Mouse (Mus musculus) kidney, postnatal 0 days (tissue): ENCODE results near the gene Stat1. TPM values are rescaled to one million over a fixed set of nuclear protein-coding genes. Genes with fewer than 3 reads are reported as not detected.
A peak's percentile ranks its signal among the peaks of the same experiment; 100 is the strongest.

Experiments
- ATAC-seq: fragments of 200-750 bp; cut with Nextera tagmentation; replicated peaks from 2 replicates; pipeline ENCODE4 v1.8.0; 2017; ENCODE audit warnings: low read depth, moderate number of reproducible peaks, moderate TSS enrichment, moderate library complexity; ENCODE audit not compliant: low FRiP score
- DNase-seq: peaks from one replicate; pipeline ENCODE4 v3.0.0-alpha.2; 2016; ENCODE audit warnings: low spot score
- H3K27ac ChIP-seq: fragments of 300-500 bp; sonication (generic); 2 replicates; pipeline ENCODE4 v1.5.1; 2014; ENCODE audit warnings: mild to moderate bottlenecking
- H3K27me3 ChIP-seq: fragments of 300-500 bp; sonication (generic); 2 replicates; pipeline ENCODE4 v1.6.1; 2014; ENCODE audit warnings: low read length, mixed read lengths; ENCODE audit not compliant: insufficient read depth
- H3K36me3 ChIP-seq: fragments of 300-500 bp; sonication (generic); 2 replicates; pipeline ENCODE4 v1.6.1; 2014; ENCODE audit warnings: low read length, mixed read lengths; ENCODE audit not compliant: insufficient read depth
- H3K4me1 ChIP-seq: fragments of 300-500 bp; sonication (generic); replicated peaks from 2 replicates; pipeline ENCODE4 v1.6.1; 2014; ENCODE audit warnings: antibody characterized with exemption, low read length, mixed read lengths; ENCODE audit not compliant: insufficient read depth
- H3K4me2 ChIP-seq: fragments of 300-500 bp; sonication (generic); 2 replicates; pipeline ENCODE4 v1.6.1; 2014; ENCODE audit warnings: mild to moderate bottlenecking, low read length, moderate library complexity, mixed read lengths
- H3K4me3 ChIP-seq: fragments of 300-500 bp; sonication (generic); replicated peaks from 2 replicates; pipeline ENCODE4 v1.5.1; 2014; ENCODE audit warnings: low read depth, low read length
- H3K9ac ChIP-seq: fragments of 300-500 bp; sonication (generic); 2 replicates; pipeline ENCODE4 v1.6.1; 2014; ENCODE audit warnings: low read depth, low read length
- H3K9me3 ChIP-seq: fragments of 300-500 bp; sonication (generic); replicated peaks from 2 replicates; pipeline ENCODE4 v1.6.1; 2016; ENCODE audit warnings: low read length, inconsistent platforms, mixed read lengths
- CTCF ChIP-seq: IDR thresholded peaks from 2 replicates; pipeline ENCODE4 v1.5.1; 2016; ENCODE audit warnings: antibody characterized with exemption, low read depth, mild to moderate bottlenecking, moderate library complexity
- WGBS: fragments of 180-500 bp; shearing (Covaris S2); extraction: QIAGEN DNeasy Blood & Tissue Kit; methylation state at CpG from one replicate; pipeline ENCODE4 v1.1.7; 2014; 5-methylcytosine and 5-hydroxymethylcytosine counted together
- polyA plus RNA-seq: library from polyadenylated mRNA; unstranded; fragments of >200 nt; fragmentation: Nextera tagmentation; extraction: Ambion mirVana; gene quantifications from 2 replicates; pipeline ENCODE4 v1.2.1, GENCODE M21; 2015

Gene Stat1
- polyA plus RNA-seq, 1 experiment from 2014 or later, result 36.9 TPM

- H3K9ac ChIP-seq, result no peak overlapping the region
- peaks cover 17% of the 10 kb centered on the region for H3K36me3 ChIP-seq
- WGBS, result 50% methylated on average over 12 of the region's 12 CpGs
- no peak overlapping the region for H3K4me3 ChIP-seq
- peak; percentile 84 for DNase-seq
- peak; percentile 71 for ATAC-seq
- H3K27ac ChIP-seq, result no peak overlapping the region
- H3K27me3 ChIP-seq, result no peaks in the 10 kb centered on the region
- peak; percentile 89 for TF ChIP-seq CTCF
- H3K9me3 ChIP-seq, result no peaks in the 10 kb centered on the region
- no peak overlapping the region for H3K4me2 ChIP-seq
- H3K4me1 ChIP-seq, result 0 out of 2 replicates have a peak, but pooled peaks cover 6% of the 10 kb centered on the region
Measured at GRCm38 (mm10) chr1:52146214-52146970, 27.2 kb downstream of the Stat1 start.

DNA sequence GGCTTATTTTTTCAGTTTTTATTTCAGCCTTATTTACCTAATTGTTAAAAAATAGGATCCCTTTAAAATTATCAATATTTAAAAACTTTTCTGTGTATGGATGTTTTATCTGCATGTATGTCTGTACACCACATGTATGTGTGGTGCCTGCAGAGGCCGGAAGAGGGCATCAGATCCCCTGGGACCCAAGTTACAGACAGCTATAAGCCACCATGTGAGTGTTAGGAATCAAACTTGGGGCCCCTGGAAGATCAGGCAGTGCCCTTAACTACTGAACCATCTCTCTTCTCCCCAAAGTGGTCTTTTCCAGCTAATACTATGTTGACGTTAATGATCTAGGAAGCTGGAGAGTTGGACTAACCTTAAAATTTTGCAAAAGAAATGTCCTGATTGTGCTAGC lies 28.2 kb downstream of the Stat1 start:
- Histone ChIP-seq H3K27me3 (no peaks in the 10 kb centered on the region), H3K4me3 (no peak overlapping the region), H3K36me3 (peaks cover 22% of the 10 kb centered on the region), H3K4me2 (no peak overlapping the region), H3K9me3 (no peaks in the 10 kb centered on the region), H3K9ac (no peak overlapping the region), H3K27ac (no peak overlapping the region), H3K4me1 (0 out of 2 replicates have a peak, but pooled peaks cover 6% of the 10 kb centered on the region)
- WGBS, result 83% methylated on average over 2 of the region's 2 CpGs
- DNase-seq (no peak), ATAC-seq (no peak)
- no peak for TF ChIP-seq CTCF

GRCm38 (mm10) chr1:52148178-52148577 lies 28.9 kb downstream of the Stat1 start:
- Histone ChIP-seq H3K4me2 (no peak overlapping the region), H3K4me1 (0 out of 2 replicates have a peak, but pooled peaks cover 6% of the 10 kb centered on the region), H3K9me3 (no peaks in the 10 kb centered on the region), H3K27ac (no peak overlapping the region), H3K36me3 (peaks cover 22% of the 10 kb centered on the region), H3K9ac (no peak overlapping the region), H3K27me3 (no peaks in the 10 kb centered on the region), H3K4me3 (no peak overlapping the region)
- no peak for TF ChIP-seq CTCF
- WGBS, result 56% methylated on average over 7 of the region's 7 CpGs
- ATAC-seq, result 0 out of 2 replicates have a peak, but pooled peaks have one; percentile 27
- no peak for DNase-seq

- Histone ChIP-seq H3K4me2 (no peak overlapping the region), H3K4me1 (0 out of 2 replicates have a peak, but pooled peaks cover 6% of the 10 kb centered on the region), H3K27me3 (no peaks in the 10 kb centered on the region), H3K9ac (no peak overlapping the region), H3K9me3 (no peaks in the 10 kb centered on the region), H3K4me3 (no peak overlapping the region), H3K36me3 (peaks cover 20% of the 10 kb centered on the region), H3K27ac (no peak overlapping the region)
- DNase-seq, result no peak
- no peak for ATAC-seq
- WGBS, result 78% methylated on average over 7 of the region's 7 CpGs
- TF ChIP-seq CTCF, result no peak
Measured at GRCm38 (mm10) chr1:52148696-52149095, 29.5 kb downstream of the Stat1 start.

GRCm38 (mm10) chr1:52149934-52150346 lies 30.7 kb downstream of the Stat1 start:
- no peak overlapping the region for H3K4me3 ChIP-seq
- WGBS, result 68% methylated on average over 9 of the region's 9 CpGs
- H3K27ac ChIP-seq, result no peak overlapping the region; the same call in 1 of the 2 replicates
- no peaks in the 10 kb centered on the region for H3K27me3 ChIP-seq
- DNase-seq, result no peak
- H3K9me3 ChIP-seq, result no peaks in the 10 kb centered on the region
- H3K4me2 ChIP-seq, result no peak overlapping the region
- H3K4me1 ChIP-seq, result 0 out of 2 replicates have a peak, but pooled peaks cover 6% of the 10 kb centered on the region
- no peak for TF ChIP-seq CTCF
- no peak for ATAC-seq
- H3K36me3 ChIP-seq, result peaks cover 23% of the 10 kb centered on the region
- no peak overlapping the region for H3K9ac ChIP-seq

- 0 out of 2 replicates have a peak, but pooled peaks cover 6% of the 10 kb centered on the region for H3K4me1 ChIP-seq
- H3K27me3 ChIP-seq, result no peaks in the 10 kb centered on the region
- no peaks in the 10 kb centered on the region for H3K9me3 ChIP-seq
- 35% methylated on average over 11 of the region's 11 CpGs for WGBS
- H3K4me2 ChIP-seq, result no peak overlapping the region
- no peak for DNase-seq
- ATAC-seq, result no peak
- no peak for TF ChIP-seq CTCF
- no peak overlapping the region for H3K27ac ChIP-seq
- H3K9ac ChIP-seq, result no peak overlapping the region
- H3K36me3 ChIP-seq, result peaks cover 23% of the 10 kb centered on the region; the same call in 1 of the 2 replicates
- no peak overlapping the region for H3K4me3 ChIP-seq
Measured at GRCm38 (mm10) chr1:52150676-52151075, 31.4 kb downstream of the Stat1 start.
